Mouse (Mus musculus): ENCODE data around the gene Fance.
"Not testable (repeated sequence)": the region's sequence is repeated elsewhere in the genome, so short reads cannot be mapped to it uniquely, and the experiment has no call there.

The Fance gene

GRCm38 (mm10) chr17:28349264-28349880 is 36.1 kb downstream of the Fance start:
- DNase-seq (ENCODE audit: low spot score) = no peak

GRCm38 (mm10) chr17:28349901-28350465 is 36.7 kb downstream of the Fance start:
- DNase-seq (ENCODE audit: low spot score) = no peak

GRCm38 (mm10) chr17:28350466-28351352 is 37.4 kb downstream of the Fance start, which contains the start of gene Tead3:
Gene Tead3 (minus strand): TSS chr17:28350817.
- no peak for DNase-seq (ENCODE audit: low spot score)

- DNase-seq (ENCODE audit: low spot score) = no peak
Observed at GRCm38 (mm10) chr17:28351353-28351890, 38.1 kb downstream of the Fance start.

GRCm38 (mm10) chr17:28352018-28352417 is 38.7 kb downstream of the Fance start:
- no peak for DNase-seq (ENCODE audit: low spot score)

GRCm38 (mm10) chr17:28355871-28356270 is 42.6 kb downstream of the Fance start:
- no peak for DNase-seq (ENCODE audit: low spot score)

- not testable (repeated sequence) for DNase-seq (ENCODE audit: low spot score)
Observed at GRCm38 (mm10) chr17:28358576-28359261, 45.4 kb downstream of the Fance start.

- no peak for DNase-seq (ENCODE audit: low spot score)
Observed at GRCm38 (mm10) chr17:28360531-28361277, 47.4 kb downstream of the Fance start.

- no peak for DNase-seq (ENCODE audit: low spot score)
Observed at GRCm38 (mm10) chr17:28361921-28362652, 48.8 kb downstream of the Fance start.

GRCm38 (mm10) chr17:28362653-28363292 is 49.5 kb downstream of the Fance start:
- DNase-seq (ENCODE audit: low spot score) = no peak

GRCm38 (mm10) chr17:28363507-28363906 is 50.2 kb downstream of the Fance start:
- DNase-seq (ENCODE audit: low spot score) = no peak

GRCm38 (mm10) chr17:28365122-28365521 is 51.8 kb downstream of the Fance start, which contains the start of gene Tulp1:
Gene Tulp1 (minus strand): TSS chr17:28365222.
- DNase-seq (ENCODE audit: low spot score) = no peak

- DNase-seq (ENCODE audit: low spot score) = peak; percentile 62
Observed at GRCm38 (mm10) chr17:28368449-28368848, 55.1 kb downstream of the Fance start.

GRCm38 (mm10) chr17:28369056-28369455 is 55.7 kb downstream of the Fance start:
- DNase-seq (ENCODE audit: low spot score) = no peak

- no peak for DNase-seq (ENCODE audit: low spot score)
Observed at GRCm38 (mm10) chr17:28371286-28371685, 58.0 kb downstream of the Fance start.

- DNase-seq (ENCODE audit: low spot score) = no peak
Observed at GRCm38 (mm10) chr17:28371941-28372340, 58.6 kb downstream of the Fance start.

- DNase-seq (ENCODE audit: low spot score) = peak; percentile 57
Observed at GRCm38 (mm10) chr17:28373821-28374220, 60.5 kb downstream of the Fance start.

- DNase-seq (ENCODE audit: low spot score) = no peak
Observed at GRCm38 (mm10) chr17:28374494-28374893, 61.2 kb downstream of the Fance start.

GRCm38 (mm10) chr17:28375592-28376061 is 62.3 kb downstream of the Fance start:
- DNase-seq (ENCODE audit: low spot score) = no peak

Measured in c-Kit-positive CD71-positive TER-119-positive erythroid progenitor cells, embryonic 14.5 days (primary cell).